Mouse (Mus musculus) MEL (cell line): ENCODE results near the gene Cetn4. TPM values are rescaled to one million over a fixed set of nuclear protein-coding genes. Genes with fewer than 3 reads are reported as not detected.

Experiments used
- DNase-seq: peaks from one replicate; pipeline ENCODE4 v3.0.0; 2011; ENCODE audit warnings: low read depth, low spot score
- H3K27ac ChIP-seq: 2 replicates; pipeline ENCODE4 v1.5.1; 2012; ENCODE audit warnings: low read depth, mild to moderate bottlenecking, control low read depth, low read length, moderate library complexity; ENCODE audit not compliant: control insufficient read depth
- H3K27me3 ChIP-seq, 2 experiments: fragments of 150-350 bp in 1 of 2; sonication (generic) in 1 of 2; 2 replicates each; pipeline ENCODE4 v1.6.1; 2012; ENCODE audit warnings: low read length in 2 of 2, mild to moderate bottlenecking in 2 of 2, improper control_type of control experiment in 1 of 2, moderate library complexity in 1 of 2; ENCODE audit not compliant: insufficient read depth in 2 of 2, control insufficient read depth in 1 of 2
- H3K36me3 ChIP-seq, 2 experiments: 2 replicates each; pipeline ENCODE4 v1.6.1; 2012 to 2014; ENCODE audit warnings: low read length in 2 of 2, improper control_type of control experiment in 1 of 2, inconsistent platforms in 1 of 2, mild to moderate bottlenecking in 1 of 2; ENCODE audit not compliant: insufficient read depth in 2 of 2, control insufficient read depth in 1 of 2
- H3K4me1 ChIP-seq, 2 experiments: fragments of 150-350 bp in 1 of 2; sonication (generic) in 1 of 2; 2 replicates each; pipeline ENCODE4 v1.6.1; 2012; ENCODE audit warnings: low read length in 2 of 2, improper control_type of control experiment in 1 of 2, mild to moderate bottlenecking in 1 of 2; ENCODE audit not compliant: insufficient read depth in 2 of 2, control insufficient read depth in 1 of 2
- H3K4me3 ChIP-seq, 2 experiments: fragments of 150-350 bp in 1 of 2; sonication (generic) in 1 of 2; 2 replicates each; pipeline ENCODE4 v1.5.1; 2012; ENCODE audit warnings: low read depth in 2 of 2, low read length in 2 of 2, mild to moderate bottlenecking in 2 of 2, moderate library complexity in 2 of 2, control low read depth in 1 of 2, improper control_type of control experiment in 1 of 2; ENCODE audit not compliant: control insufficient read depth in 1 of 2, insufficient read depth in 1 of 2
- H3K79me2 ChIP-seq: 2 replicates; pipeline ENCODE4 v1.6.1; 2012; ENCODE audit warnings: mild to moderate bottlenecking, low read length, moderate library complexity; ENCODE audit not compliant: control insufficient read depth, poor library complexity, insufficient read depth
- H3K9ac ChIP-seq: 2 replicates; pipeline ENCODE4 v1.6.1; 2012; ENCODE audit warnings: low read depth, mild to moderate bottlenecking, control low read depth, low read length, moderate library complexity; ENCODE audit not compliant: control insufficient read depth, poor library complexity, severe bottlenecking
- H3K9me3 ChIP-seq: fragments of 150-350 bp; sonication (generic); replicated peaks from 2 replicates; pipeline ENCODE4 v1.6.1; 2012; ENCODE audit warnings: mild to moderate bottlenecking, low read length, improper control_type of control experiment, moderate library complexity; ENCODE audit not compliant: insufficient read depth
- ELF1 ChIP-seq: IDR thresholded peaks from 2 replicates; pipeline ENCODE4 v1.6.1; 2014; ENCODE audit warnings: low read depth, mild to moderate bottlenecking, inconsistent platforms, low read length, improper control_type of control experiment, moderate library complexity
- EP300 ChIP-seq, 2 experiments: IDR thresholded peaks; 2 replicates each; pipeline ENCODE4 v1.6.1; 2011; ENCODE audit warnings: improper control_type of control experiment in 2 of 2, low read length in 2 of 2, low read depth in 1 of 2, mild to moderate bottlenecking in 1 of 2
- HCFC1 ChIP-seq: IDR thresholded peaks from 2 replicates; pipeline ENCODE4 v1.6.1; 2012; ENCODE audit warnings: low read depth, mild to moderate bottlenecking, inconsistent platforms, low read length, improper control_type of control experiment, moderate library complexity
- MAZ ChIP-seq: IDR thresholded peaks from 2 replicates; pipeline ENCODE4 v1.6.1; 2012; ENCODE audit warnings: low read depth, mild to moderate bottlenecking, inconsistent platforms, low read length, improper control_type of control experiment
- MYC ChIP-seq: IDR thresholded peaks from 2 replicates; pipeline ENCODE4 v1.6.1; 2011; ENCODE audit warnings: low read depth, mild to moderate bottlenecking, low read length, improper control_type of control experiment, moderate library complexity
- POLR2A ChIP-seq, 2 experiments: IDR thresholded peaks; 2 replicates each; pipeline ENCODE4 v1.6.1; 2011 to 2012; ENCODE audit warnings: low read length in 2 of 2, mild to moderate bottlenecking in 2 of 2, control low read depth in 1 of 2, improper control_type of control experiment in 1 of 2, low read depth in 1 of 2, moderate library complexity in 1 of 2; ENCODE audit not compliant: control insufficient read depth in 1 of 2, insufficient read depth in 1 of 2, poor library complexity in 1 of 2
- POLR2AphosphoS2 ChIP-seq: IDR thresholded peaks from 2 replicates; pipeline ENCODE4 v1.6.1; 2011; ENCODE audit warnings: low read length, improper control_type of control experiment
- RCOR1 ChIP-seq: IDR thresholded peaks from 2 replicates; pipeline ENCODE4 v1.6.1; 2012; ENCODE audit warnings: low read depth, mild to moderate bottlenecking, inconsistent platforms, low read length, improper control_type of control experiment
- TBP ChIP-seq: IDR thresholded peaks from 2 replicates; pipeline ENCODE4 v1.8.0; 2011; ENCODE audit warnings: low read depth, low read length, improper control_type of control experiment
- TCF12 ChIP-seq: IDR thresholded peaks from 2 replicates; pipeline ENCODE4 v1.6.1; 2014; ENCODE audit warnings: low read depth, mild to moderate bottlenecking, inconsistent platforms, low read length, improper control_type of control experiment, moderate library complexity
- USF2 ChIP-seq, 2 experiments: IDR thresholded peaks; 2 replicates each; pipeline ENCODE4 v1.6.1; 2011 to 2012; ENCODE audit warnings: improper control_type of control experiment in 2 of 2, low read length in 2 of 2, borderline replicate concordance in 1 of 2, inconsistent platforms in 1 of 2, low read depth in 1 of 2, mild to moderate bottlenecking in 1 of 2; ENCODE audit not compliant: insufficient read depth in 1 of 2
- polyA plus RNA-seq, 2 experiments: library from polyadenylated mRNA; stranded (reverse) in 1 of 2; unstranded in 1 of 2; fragments of >175 nt in 1 of 2; fragments of >200 nt in 1 of 2; gene quantifications; 2 replicates each; pipeline versions ENCODE4 v1.2.1 to v1.2.4; 2012; ENCODE audit warnings: low replicate concordance in 2 of 2, low read depth in 1 of 2; ENCODE audit not compliant: insufficient read length in 2 of 2, insufficient read depth in 1 of 2, missing spikeins in 1 of 2
- total RNA-seq: library from RNA; depleted of rRNA; stranded (reverse); fragments of 300-350 nt; gene quantifications from 2 replicates; pipeline ENCODE4 v1.2.3, GENCODE M21; 2012

Gene Cetn4
- total and polyA plus RNA-seq, 3 experiments = 0.85 to 3.8 TPM; not detected in 1

- H3K27ac ChIP-seq = no peak overlapping the region
- H3K4me3 ChIP-seq = no peak overlapping the region
- no peaks in the 10 kb centered on the region; a peak in 1 of 4 replicates for H3K27me3 ChIP-seq
- no peaks in the 10 kb centered on the region for H3K79me2 ChIP-seq
- no peaks in the 10 kb centered on the region for H3K36me3 ChIP-seq
- no peak overlapping the region for H3K9ac ChIP-seq
- TF ChIP-seq TCF12 = no peak
- DNase-seq = no peak
- no peaks in the 10 kb centered on the region for H3K9me3 ChIP-seq
- H3K4me1 ChIP-seq = no peaks in the 10 kb centered on the region
These were observed 20.6 kb downstream of the Cetn4 start for GRCm38 (mm10) chr3:37291929-37292328.

- Histone ChIP-seq H3K4me1 (no peaks in the 10 kb centered on the region), H3K36me3 (no peaks in the 10 kb centered on the region), H3K4me3 (no peak overlapping the region), H3K27me3 (no peaks in the 10 kb centered on the region; a peak in 1 of 4 replicates), H3K79me2 (no peaks in the 10 kb centered on the region), H3K9ac (no peak overlapping the region), H3K27ac (no peak overlapping the region), H3K9me3 (no peaks in the 10 kb centered on the region)
- TF ChIP-seq TCF12 (no peak), POLR2AphosphoS2 (no peak), MYC (no peak), ELF1 (no peak), USF2 (IDR thresholded peaks at IDR 0.05; ENCODE audit: borderline replicate concordance in 1 of 2, insufficient read depth in 1 of 2, low read depth in 1 of 2, low read length in 2 of 2) (no peak), TBP (no peak), EP300 (IDR thresholded peaks at IDR 0.05; ENCODE audit: low read depth in 1 of 2, low read length in 2 of 2) (no peak), RCOR1 (no peak), HCFC1 (no peak)
- no peak for DNase-seq
These were observed 21.5 kb downstream of the Cetn4 start for GRCm38 (mm10) chr3:37290881-37291541.

DNA sequence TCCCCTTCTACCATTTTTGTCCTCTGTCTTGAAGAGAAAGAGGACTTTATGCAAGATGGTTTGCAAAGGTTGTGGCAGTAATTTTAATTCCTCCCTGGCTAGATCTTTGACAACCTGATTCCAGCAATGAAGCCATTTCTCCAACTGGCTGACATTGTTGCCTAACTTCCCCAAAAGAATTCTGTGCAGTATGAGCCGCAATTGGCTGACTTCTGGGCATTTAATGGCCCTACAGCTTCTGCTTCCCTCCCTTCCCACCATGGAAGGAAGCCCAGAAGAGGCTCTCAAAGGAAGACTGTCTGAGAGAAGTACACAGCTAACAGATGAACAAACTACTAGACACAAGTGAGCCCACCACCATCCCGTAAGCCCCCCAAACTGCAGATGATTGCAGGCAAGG is 23.3 kb downstream of the Cetn4 start:
- no peaks in the 10 kb centered on the region for H3K4me1 ChIP-seq
- H3K4me3 ChIP-seq = no peak overlapping the region
- no peak for DNase-seq

More for the DNA sequence above, 23.3 kb downstream of the Cetn4 start:
- no peaks in the 10 kb centered on the region for H3K9me3 ChIP-seq
- no peaks in the 10 kb centered on the region for H3K79me2 ChIP-seq
- TF ChIP-seq MAZ (no peak), POLR2A (IDR thresholded peaks at IDR 0.05; ENCODE audit: control insufficient read depth in 1 of 2, insufficient read depth in 1 of 2, low read depth in 1 of 2, low read length in 2 of 2, poor library complexity in 1 of 2) (no peak)
- TF ChIP-seq, all 39 proteins: peak for 0
- H3K9ac ChIP-seq = no peak overlapping the region
- H3K27ac ChIP-seq = no peak overlapping the region
- H3K27me3 ChIP-seq = no peaks in the 10 kb centered on the region; a peak in 1 of 4 replicates
- H3K36me3 ChIP-seq = no peaks in the 10 kb centered on the region
